Mouse (Mus musculus) adrenal gland, adult 8-10 months (tissue): ENCODE measurements around the gene Plcb3. TPM values are rescaled to one million over a fixed set of nuclear protein-coding genes. Genes with fewer than 3 reads are reported as not detected.

Source experiments
- DNase-seq: peaks from one replicate; pipeline ENCODE4 v3.0.0; 2022
- total RNA-seq, 4 experiments: library from RNA; stranded (reverse); gene quantifications; 2 replicates each; pipeline ENCODE4 v1.2.4; 2022

Plcb3 gene
- total RNA-seq, 4 experiments from 2014 or later = 40.1 to 83.9 (median 62.1) TPM

GRCm38 (mm10) chr19:6939106-6940002 is 36.9 kb downstream of the Plcb3 start:
- no peak for DNase-seq

DNA sequence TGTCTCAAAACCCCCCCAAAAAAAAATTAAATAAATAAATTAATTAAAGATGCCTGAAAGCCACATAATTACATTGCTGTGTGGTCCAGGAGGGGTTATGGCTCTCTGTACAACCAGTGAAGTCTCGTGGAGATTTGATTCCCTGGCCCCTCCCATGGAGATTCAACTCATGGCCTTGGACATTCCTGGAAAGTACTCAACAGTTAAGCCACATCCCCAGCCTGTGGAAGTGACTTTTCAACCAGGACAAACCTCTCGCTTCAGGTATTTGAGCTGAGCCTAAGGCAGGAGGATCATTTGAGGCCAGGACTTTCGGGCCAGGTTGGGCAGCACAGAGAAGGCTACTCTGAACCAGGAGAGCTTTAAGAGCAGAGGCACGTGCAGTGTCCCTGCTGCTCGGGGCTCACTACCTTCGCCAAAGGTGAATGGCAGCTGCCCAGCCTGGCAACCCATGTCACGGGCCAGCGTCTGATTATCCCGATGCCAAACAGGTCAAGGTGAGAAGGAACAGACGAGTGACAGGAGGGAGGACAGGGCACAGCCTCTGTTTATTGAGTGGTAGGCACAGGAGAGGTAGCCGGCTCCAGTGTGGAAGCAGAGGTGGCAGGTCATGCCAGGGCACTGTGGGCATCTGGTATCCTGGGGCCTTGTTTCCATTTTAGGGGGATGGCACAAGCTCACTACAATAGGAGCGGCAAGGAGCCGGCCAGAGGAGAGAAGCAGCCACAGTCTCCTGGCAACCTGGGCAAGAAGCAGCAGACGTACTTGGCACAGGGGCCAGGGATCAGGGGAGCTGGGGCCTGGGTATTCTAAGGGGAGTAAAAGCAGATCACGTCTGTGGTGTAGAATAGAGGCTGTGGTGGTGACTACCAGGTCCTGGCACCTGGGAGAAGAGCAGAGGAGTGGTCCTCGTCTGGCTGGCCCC is 38.5 kb downstream of the Plcb3 start:
- no peak for DNase-seq

GRCm38 (mm10) chr19:6936299-6936698 is 40.0 kb downstream of the Plcb3 start:
- no peak for DNase-seq

DNA sequence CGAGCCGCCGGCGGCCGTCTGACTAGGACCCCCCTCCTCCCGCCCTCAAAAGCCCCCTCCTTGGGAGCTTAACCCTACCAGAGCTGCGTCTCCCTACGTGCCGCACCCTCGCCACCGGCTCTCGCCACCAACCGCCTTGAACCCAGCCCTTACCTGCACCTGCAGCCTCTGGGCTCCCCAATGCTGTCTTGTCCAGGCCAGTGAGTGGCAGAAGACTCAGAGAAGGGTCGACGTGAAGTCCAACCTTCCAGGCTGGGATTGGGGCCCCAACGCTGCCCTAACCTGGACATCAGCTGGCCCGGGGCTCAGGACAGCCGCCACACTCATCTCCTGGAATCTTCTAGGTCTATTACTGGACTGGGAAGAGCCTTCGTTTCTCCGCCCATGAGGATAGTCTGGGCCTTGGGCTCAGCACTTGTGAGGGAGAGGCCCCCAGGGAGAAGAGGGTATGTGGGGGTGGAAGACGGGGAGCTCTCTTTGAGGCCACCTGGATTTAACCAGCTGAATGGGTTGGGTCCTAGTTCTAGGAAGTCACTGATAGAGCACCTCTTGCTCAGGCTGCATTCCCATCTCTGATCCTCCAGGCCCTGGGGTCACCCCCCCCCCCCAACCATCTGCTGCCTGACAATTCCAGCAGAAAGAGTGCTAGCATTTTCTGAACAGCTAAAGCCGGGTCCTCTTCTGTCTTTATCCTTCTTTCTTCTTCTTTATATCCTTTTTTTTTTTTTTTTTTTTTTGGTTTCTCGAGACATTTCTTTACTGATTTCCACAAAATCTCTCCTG is 41.9 kb downstream of the Plcb3 start, which contains the start of gene Kcnk4:
Kcnk4 (minus strand) TSS at position 321 of the 783 bp plus-strand sequence.
- no peak for DNase-seq

GRCm38 (mm10) chr19:6933436-6934194 is 42.7 kb downstream of the Plcb3 start:
- DNase-seq = no peak

DNA sequence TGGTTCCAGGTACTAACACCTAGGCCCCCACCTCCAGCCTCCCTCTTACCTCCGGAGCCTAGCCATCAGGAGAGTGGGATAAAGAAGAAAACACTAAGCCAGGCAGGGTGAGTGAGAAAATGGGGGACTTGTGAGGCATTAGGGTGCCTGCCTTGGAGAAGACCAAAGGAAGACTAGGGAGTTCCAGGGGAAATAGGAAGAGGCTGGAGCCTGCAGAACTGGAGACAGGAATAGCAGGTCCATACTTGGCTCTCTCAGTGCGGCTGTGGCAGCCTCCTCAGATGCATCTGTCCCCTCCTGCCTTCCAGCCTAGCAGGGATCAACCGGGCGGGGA is 43.2 kb downstream of the Plcb3 start:
- no peak for DNase-seq

DNA sequence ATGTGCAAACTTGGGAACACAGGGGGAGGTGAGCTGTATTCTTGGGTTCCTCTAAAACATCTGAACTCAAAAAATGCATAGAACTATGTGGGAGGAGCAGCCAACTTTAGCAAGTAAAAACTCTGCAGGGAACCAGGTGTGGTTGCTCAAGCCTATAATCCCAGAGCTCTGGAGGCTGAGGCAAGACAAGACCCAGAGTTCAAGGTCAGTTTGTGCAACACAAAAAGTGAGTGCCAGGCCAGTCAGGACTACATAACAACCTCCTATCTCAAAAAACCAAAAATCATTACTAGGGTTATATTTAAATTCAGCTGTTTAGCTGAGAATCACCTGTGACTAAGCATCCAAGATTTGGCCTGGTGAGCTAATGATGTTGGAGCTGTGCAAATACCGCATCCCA is 44.3 kb downstream of the Plcb3 start:
- no peak for DNase-seq

GRCm38 (mm10) chr19:6931002-6931401 is 45.3 kb downstream of the Plcb3 start:
- DNase-seq = no peak

DNA sequence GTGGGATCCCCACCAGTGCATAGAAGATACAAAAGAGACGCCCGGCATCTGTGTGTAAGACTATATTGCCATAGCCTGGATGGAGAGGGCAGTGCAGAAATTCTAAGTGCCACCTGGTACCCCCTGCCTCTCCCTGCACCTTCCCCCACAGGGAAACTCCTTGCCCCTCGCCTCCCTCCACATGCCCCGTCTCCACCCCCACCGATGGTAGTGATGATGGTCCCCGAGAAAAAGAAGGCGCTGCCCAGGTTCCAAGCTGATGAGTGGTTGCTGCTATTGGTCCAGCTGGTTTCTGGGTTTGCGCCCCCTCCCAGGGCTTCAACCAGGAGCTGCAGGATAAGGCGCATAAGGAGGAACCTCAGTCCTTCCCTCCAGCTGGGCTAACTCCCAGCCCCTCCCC is 48.2 kb downstream of the Plcb3 start:
- no peak for DNase-seq

- peak; percentile 34 for DNase-seq
These were observed 49.6 kb downstream of the Plcb3 start for GRCm38 (mm10) chr19:6926559-6927255.

GRCm38 (mm10) chr19:6925611-6926329 is 50.5 kb downstream of the Plcb3 start:
- no peak for DNase-seq

DNA sequence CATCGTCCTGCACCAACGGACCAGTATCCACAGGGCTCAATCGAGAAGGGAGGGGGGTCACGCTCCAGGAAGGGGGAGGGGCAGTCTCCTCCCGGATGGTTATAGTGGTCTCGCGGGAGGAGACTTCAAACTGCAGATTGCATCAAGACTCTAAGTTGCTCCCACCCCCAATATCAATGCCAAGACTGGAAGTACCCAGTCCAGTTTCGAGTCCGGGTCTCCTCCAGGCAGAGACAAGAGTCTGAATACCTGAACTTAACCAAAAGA is 51.0 kb downstream of the Plcb3 start, which contains the start of gene Catsperz:
Catsperz (minus strand) TSS at position 74 of the 267 bp plus-strand sequence.
- DNase-seq = no peak

GRCm38 (mm10) chr19:6924461-6925306 is 51.6 kb downstream of the Plcb3 start:
- DNase-seq = peak; percentile 70

GRCm38 (mm10) chr19:6922901-6923735 is 53.2 kb downstream of the Plcb3 start:
- DNase-seq = no peak

- DNase-seq = peak; percentile 100
These were observed 54.4 kb downstream of the Plcb3 start, which contains the start of gene Esrra for GRCm38 (mm10) chr19:6921647-6922567. Esrra (minus strand) TSS chr19:6921813.

GRCm38 (mm10) chr19:6920741-6921636 is 55.3 kb downstream of the Plcb3 start:
- peak; percentile 64 for DNase-seq
